Mouse (Mus musculus): ENCODE results near the gene Myo1e. TPM values are rescaled to one million over a fixed set of nuclear protein-coding genes. Genes with fewer than 3 reads are reported as not detected.

The Myo1e gene
- polyA plus RNA-seq, 1 experiment from 2014 or later, result 5.9 TPM

- H3K27ac ChIP-seq (ENCODE audit: low read depth, low read length), result no peak overlapping the region
- no peaks in the 10 kb centered on the region for H3K27me3 ChIP-seq (replicated peaks; ENCODE audit: control insufficient read depth, insufficient read depth, low read length)
- H3K4me2 ChIP-seq, result no peak overlapping the region
- no peak overlapping the region for H3K9ac ChIP-seq (ENCODE audit: low read depth, low read length)
- H3K4me3 ChIP-seq (ENCODE audit: low read depth, low read length), result no peak overlapping the region
- no peaks in the 10 kb centered on the region for H3K9me3 ChIP-seq (ENCODE audit: control insufficient read depth, low read length)
- DNase-seq (ENCODE audit: low spot score) (no peak), ATAC-seq (replicated peaks; ENCODE audit: low FRiP score) (no peak)
- no peaks in the 10 kb centered on the region for H3K4me1 ChIP-seq (replicated peaks; ENCODE audit: control insufficient read depth, insufficient read depth, low read length)
- 69% methylated on average over 5 of the region's 5 CpGs for WGBS
- H3K36me3 ChIP-seq (ENCODE audit: control insufficient read depth, insufficient read depth, low read length), result no peaks in the 10 kb centered on the region
These were observed 121.2 kb downstream of the Myo1e start for GRCm38 (mm10) chr9:70328193-70328841.

GRCm38 (mm10) chr9:70331727-70332335 lies 124.7 kb downstream of the Myo1e start:
- Histone ChIP-seq H3K27me3 (replicated peaks; ENCODE audit: control insufficient read depth, insufficient read depth, low read length) (no peaks in the 10 kb centered on the region), H3K4me2 (no peak overlapping the region), H3K36me3 (ENCODE audit: control insufficient read depth, insufficient read depth, low read length) (no peaks in the 10 kb centered on the region), H3K9ac (ENCODE audit: low read depth, low read length) (no peak overlapping the region), H3K27ac (ENCODE audit: low read depth, low read length) (no peak overlapping the region), H3K9me3 (ENCODE audit: control insufficient read depth, low read length) (no peaks in the 10 kb centered on the region), H3K4me1 (replicated peaks; ENCODE audit: control insufficient read depth, insufficient read depth, low read length) (no peaks in the 10 kb centered on the region), H3K4me3 (ENCODE audit: low read depth, low read length) (no peak overlapping the region)
- ATAC-seq (replicated peaks; ENCODE audit: low FRiP score) (no peak), DNase-seq (ENCODE audit: low spot score) (no peak)
- 69% methylated on average over 11 of the region's 11 CpGs for WGBS

- peaks cover 5% of the 10 kb centered on the region; the same call in 1 of the 2 replicates for H3K36me3 ChIP-seq (ENCODE audit: control insufficient read depth, insufficient read depth, low read length)
- WGBS, result 78% methylated on average over 7 of the region's 7 CpGs
- H3K27me3 ChIP-seq (replicated peaks; ENCODE audit: control insufficient read depth, insufficient read depth, low read length), result no peaks in the 10 kb centered on the region
- no peak overlapping the region for H3K4me3 ChIP-seq (ENCODE audit: low read depth, low read length)
- H3K4me2 ChIP-seq, result no peak overlapping the region
- DNase-seq (ENCODE audit: low spot score), result no peak
- no peak overlapping the region for H3K27ac ChIP-seq (ENCODE audit: low read depth, low read length)
- no peak overlapping the region for H3K9ac ChIP-seq (ENCODE audit: low read depth, low read length)
- H3K4me1 ChIP-seq (replicated peaks; ENCODE audit: control insufficient read depth, insufficient read depth, low read length), result no peaks in the 10 kb centered on the region
- H3K9me3 ChIP-seq (ENCODE audit: control insufficient read depth, low read length), result no peaks in the 10 kb centered on the region
- ATAC-seq (replicated peaks; ENCODE audit: low FRiP score), result no peak
These were observed 131.2 kb downstream of the Myo1e start for GRCm38 (mm10) chr9:70338391-70338790.

- Histone ChIP-seq H3K4me3 (ENCODE audit: low read depth, low read length) (no peak overlapping the region), H3K4me1 (replicated peaks; ENCODE audit: control insufficient read depth, insufficient read depth, low read length) (no peaks in the 10 kb centered on the region), H3K36me3 (ENCODE audit: control insufficient read depth, insufficient read depth, low read length) (peaks cover 5% of the 10 kb centered on the region; the same call in 1 of the 2 replicates), H3K4me2 (no peak overlapping the region), H3K27ac (ENCODE audit: low read depth, low read length) (no peak overlapping the region), H3K9me3 (ENCODE audit: control insufficient read depth, low read length) (no peaks in the 10 kb centered on the region), H3K27me3 (replicated peaks; ENCODE audit: control insufficient read depth, insufficient read depth, low read length) (no peaks in the 10 kb centered on the region), H3K9ac (ENCODE audit: low read depth, low read length) (no peak overlapping the region)
- ATAC-seq (replicated peaks; ENCODE audit: low FRiP score) (no peak), DNase-seq (ENCODE audit: low spot score) (no peak)
These were observed 131.7 kb downstream of the Myo1e start for GRCm38 (mm10) chr9:70338894-70339293.

- Histone ChIP-seq H3K27ac (ENCODE audit: low read depth, low read length) (no peak overlapping the region), H3K4me2 (no peak overlapping the region), H3K27me3 (replicated peaks; ENCODE audit: control insufficient read depth, insufficient read depth, low read length) (no peaks in the 10 kb centered on the region), H3K36me3 (ENCODE audit: control insufficient read depth, insufficient read depth, low read length) (no peaks in the 10 kb centered on the region), H3K9me3 (ENCODE audit: control insufficient read depth, low read length) (no peaks in the 10 kb centered on the region), H3K4me1 (replicated peaks; ENCODE audit: control insufficient read depth, insufficient read depth, low read length) (no peaks in the 10 kb centered on the region), H3K9ac (ENCODE audit: low read depth, low read length) (no peak overlapping the region), H3K4me3 (ENCODE audit: low read depth, low read length) (no peak overlapping the region)
- WGBS, result 71% methylated on average over 2 of the region's 2 CpGs
- ATAC-seq (replicated peaks; ENCODE audit: low FRiP score) (no peak), DNase-seq (ENCODE audit: low spot score) (no peak)
These were observed 142.1 kb downstream of the Myo1e start for GRCm38 (mm10) chr9:70349274-70349673.

GRCm38 (mm10) chr9:70351570-70352277 lies 144.6 kb downstream of the Myo1e start:
- Histone ChIP-seq H3K9me3 (ENCODE audit: control insufficient read depth, low read length) (no peaks in the 10 kb centered on the region), H3K4me3 (ENCODE audit: low read depth, low read length) (no peak overlapping the region), H3K4me1 (replicated peaks; ENCODE audit: control insufficient read depth, insufficient read depth, low read length) (no peaks in the 10 kb centered on the region), H3K9ac (ENCODE audit: low read depth, low read length) (no peak overlapping the region), H3K27me3 (replicated peaks; ENCODE audit: control insufficient read depth, insufficient read depth, low read length) (no peaks in the 10 kb centered on the region), H3K36me3 (ENCODE audit: control insufficient read depth, insufficient read depth, low read length) (no peaks in the 10 kb centered on the region), H3K4me2 (no peak overlapping the region), H3K27ac (ENCODE audit: low read depth, low read length) (no peak overlapping the region)
- 35% methylated on average over 8 of the region's 8 CpGs for WGBS
- no peak for DNase-seq (ENCODE audit: low spot score)
- ATAC-seq (replicated peaks; ENCODE audit: low FRiP score), result no peak

GRCm38 (mm10) chr9:70356254-70356653 lies 149.1 kb downstream of the Myo1e start:
- no peak for ATAC-seq (replicated peaks; ENCODE audit: low FRiP score)
- whole genome bisulfite sequencing, result 55% methylated on average over 8 of the region's 8 CpGs

GRCm38 (mm10) chr9:70359402-70360131 lies 152.4 kb downstream of the Myo1e start:
- DNase-seq (ENCODE audit: low spot score) (no peak), ATAC-seq (replicated peaks; ENCODE audit: low FRiP score) (no peak)
- Histone ChIP-seq H3K4me2 (no peak overlapping the region), H3K36me3 (ENCODE audit: control insufficient read depth, insufficient read depth, low read length) (no peaks in the 10 kb centered on the region), H3K27me3 (replicated peaks; ENCODE audit: control insufficient read depth, insufficient read depth, low read length) (no peaks in the 10 kb centered on the region), H3K9me3 (ENCODE audit: control insufficient read depth, low read length) (no peaks in the 10 kb centered on the region), H3K4me3 (ENCODE audit: low read depth, low read length) (no peak overlapping the region), H3K4me1 (replicated peaks; ENCODE audit: control insufficient read depth, insufficient read depth, low read length) (no peaks in the 10 kb centered on the region), H3K27ac (ENCODE audit: low read depth, low read length) (no peak overlapping the region), H3K9ac (ENCODE audit: low read depth, low read length) (no peak overlapping the region)
- WGBS, result 94% methylated on average over 2 of the region's 2 CpGs

More at GRCm38 (mm10) chr9:70356254-70356653, 149.1 kb downstream of the Myo1e start:
- Histone ChIP-seq H3K4me2 (no peak overlapping the region), H3K9ac (ENCODE audit: low read depth, low read length) (no peak overlapping the region), H3K9me3 (ENCODE audit: control insufficient read depth, low read length) (no peaks in the 10 kb centered on the region), H3K27ac (ENCODE audit: low read depth, low read length) (no peak overlapping the region), H3K4me3 (ENCODE audit: low read depth, low read length) (no peak overlapping the region), H3K27me3 (replicated peaks; ENCODE audit: control insufficient read depth, insufficient read depth, low read length) (no peaks in the 10 kb centered on the region), H3K4me1 (replicated peaks; ENCODE audit: control insufficient read depth, insufficient read depth, low read length) (no peaks in the 10 kb centered on the region), H3K36me3 (ENCODE audit: control insufficient read depth, insufficient read depth, low read length) (no peaks in the 10 kb centered on the region)
- no peak for DNase-seq (ENCODE audit: low spot score)

All from liver, embryonic 11.5 days (tissue).